ENCODE assay signal across 8 mouse cellular contexts in the genomic region with DNA sequence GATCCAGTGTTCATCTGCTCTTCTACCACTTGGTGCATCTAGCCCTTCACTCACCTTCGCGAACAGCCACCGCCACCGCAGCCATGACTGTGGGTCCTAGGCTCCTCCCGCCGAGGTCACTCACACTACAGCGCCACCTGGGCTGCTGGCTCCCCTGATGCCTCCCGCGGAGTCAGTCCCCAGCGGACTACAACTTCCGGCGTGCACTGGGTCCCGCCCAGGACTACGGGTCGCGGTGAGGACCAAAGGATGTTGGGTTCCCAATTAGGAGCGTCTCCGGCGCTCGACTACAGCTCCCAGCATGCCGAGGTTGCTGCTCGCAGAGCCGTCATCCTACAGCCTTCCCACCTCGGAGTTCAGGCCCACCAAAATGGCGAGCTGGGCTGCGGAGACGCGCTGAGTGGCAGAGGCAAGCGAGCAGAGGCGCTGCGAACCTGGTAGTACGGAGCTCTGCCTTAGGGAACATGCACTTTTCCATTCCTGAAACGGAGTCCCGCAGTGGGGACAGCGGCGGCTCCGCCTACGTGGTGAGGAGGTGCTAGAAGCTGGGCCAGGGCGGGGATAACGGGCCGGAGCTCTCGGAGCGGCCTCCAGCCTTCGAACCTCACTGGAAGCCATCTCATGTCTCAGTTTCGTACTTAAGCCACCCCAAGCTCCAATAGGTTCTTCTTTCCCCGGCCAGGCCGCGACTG. TPM values are rescaled to one million over a fixed set of nuclear protein-coding genes. Genes with fewer than 3 reads are reported as not detected.
A peak's percentile ranks its signal among the peaks of the same experiment; 100 is the strongest.
DNase-seq lines count a peak whose midpoint lies in the region; ATAC-seq lines count a peak whose summit lies in the region.

Gene Snx17 (plus strand): TSS at position 289 of the 692 bp plus-strand sequence.
Gene Eif2b4 (minus strand): TSS at position 492 of the 692 bp plus-strand sequence.

- under 1% methylated on average over 48 of the region's 48 CpGs for WGBS in heart, embryonic 10.5 days
- WGBS in kidney, embryonic 15.5 days, result under 1% methylated on average over 48 of the region's 48 CpGs

- peaks cover 69% of the 10 kb centered on the region for H3K36me3 ChIP-seq in heart, embryonic 10.5 days
- peaks cover 68% of the 10 kb centered on the region for H3K36me3 ChIP-seq in kidney, embryonic 15.5 days

- no peaks in the 10 kb centered on the region for H3K9me3 ChIP-seq in heart, embryonic 10.5 days
- no peaks in the 10 kb centered on the region for H3K9me3 ChIP-seq in kidney, embryonic 15.5 days (replicated peaks)

- peak within 1 kb of the TSS; percentile 76 for H3K4me2 ChIP-seq in kidney, embryonic 15.5 days

- DNase-seq in B cell, adult 2 months, result peak; percentile 99 to 100
- peak; percentile 100 for DNase-seq in brain, adult 2 months (ENCODE audit: low read depth, low spot score)
- DNase-seq in heart, embryonic 10.5 days (ENCODE audit: low spot score), result peak; percentile 100
- DNase-seq in liver, result peak; percentile 99
- DNase-seq in spleen, postnatal 4 days (ENCODE audit: low spot score in 2 of 2), result peak; percentile 99

- peak within 1 kb of the TSS; percentile 94 for H3K27ac ChIP-seq in heart, embryonic 10.5 days
- peak within 1 kb of the TSS; percentile 94 for H3K27ac ChIP-seq in kidney, embryonic 15.5 days

- no peaks in the 10 kb centered on the region for H3K27me3 ChIP-seq in heart, embryonic 10.5 days (ENCODE audit: insufficient read depth, poor library complexity, severe bottlenecking)
- no peaks in the 10 kb centered on the region for H3K27me3 ChIP-seq in kidney, embryonic 15.5 days

- peak; percentile 88 for ATAC-seq in erythroblast, adult 5-6 weeks (replicated peaks; ENCODE audit: low FRiP score, poor library complexity, severe bottlenecking)
- peak; percentile 96 for ATAC-seq in kidney, embryonic 15.5 days (replicated peaks; ENCODE audit: low FRiP score)
- peak; percentile 96 for ATAC-seq in monocyte, adult 5-6 weeks (replicated peaks; ENCODE audit: insufficient number of reproducible peaks, low FRiP score, low TSS enrichment, poor library complexity, severe bottlenecking)

- H3K4me1 ChIP-seq in heart, embryonic 10.5 days, result peaks cover 13% of the 10 kb centered on the region
- peaks cover 22% of the 10 kb centered on the region for H3K4me1 ChIP-seq in kidney, embryonic 15.5 days

- H3K9ac ChIP-seq in kidney, embryonic 15.5 days, result peak within 1 kb of the TSS; percentile 87

- peak within 1 kb of the TSS; percentile 91 for H3K4me3 ChIP-seq in heart, embryonic 10.5 days
- H3K4me3 ChIP-seq in kidney, embryonic 15.5 days (replicated peaks), result peak within 1 kb of the TSS; percentile 95

RNA-seq across cellular contexts. Expression of gene Snx17, which starts in this region (rescaled TPM):
- total RNA-seq in erythroblast, adult 5-6 weeks (2015; ENCODE audit: low replicate concordance), result 2.9 and 17.1 TPM in 2 replicates
- total RNA-seq in erythroblast, adult 5-6 weeks (2017; ENCODE audit: low replicate concordance), result 12.3 and 15.8 TPM in 2 replicates
- polyA plus RNA-seq in heart, embryonic 10.5 days (2016; fragmentation: Nextera tagmentation; extraction: Ambion mirVana), result 133 TPM in 2 replicates
- polyA plus RNA-seq in kidney, embryonic 15.5 days (2015; fragmentation: Nextera tagmentation; extraction: Ambion mirVana), result 140 and 148 TPM in 2 replicates
- total RNA-seq in monocyte, adult 5-6 weeks (2017), result 59.3 to 91.8 TPM (median 80.9 TPM) in 3 replicates

RNA-seq across cellular contexts. Expression of gene Eif2b4, which starts in this region (rescaled TPM):
- total RNA-seq in erythroblast, adult 5-6 weeks (2015; ENCODE audit: low replicate concordance), result 9.8 and 42.1 TPM in 2 replicates
- total RNA-seq in erythroblast, adult 5-6 weeks (2017; ENCODE audit: low replicate concordance), result 13.5 and 18.7 TPM in 2 replicates
- polyA plus RNA-seq in heart, embryonic 10.5 days (2016; fragmentation: Nextera tagmentation; extraction: Ambion mirVana), result 73.4 and 77.6 TPM in 2 replicates
- 64.9 and 65.9 TPM in 2 replicates for polyA plus RNA-seq in kidney, embryonic 15.5 days (2015; fragmentation: Nextera tagmentation; extraction: Ambion mirVana)
- 12.1 to 24.5 TPM (median 22.7 TPM) in 3 replicates for total RNA-seq in monocyte, adult 5-6 weeks (2017)

Comparison
In these comparisons a context has a peak if more than half of its experiments do, and no peak if none do; other contexts are left out.
1. Peak in every context shown above with its lines: DNase-seq, ATAC-seq, H3K4me3 ChIP-seq and H3K27ac ChIP-seq.